Mouse (Mus musculus) forebrain, embryonic 10.5 days (tissue): ENCODE results near the gene Tbc1d23. TPM values are rescaled to one million over a fixed set of nuclear protein-coding genes. Genes with fewer than 3 reads are reported as not detected.
"Not testable (repeated sequence)": the region's sequence is repeated elsewhere in the genome, so short reads cannot be mapped to it uniquely, and the experiment has no call there.

Source experiments
- DNase-seq: peaks from one replicate; pipeline ENCODE4 v3.0.0-alpha.2; 2017; ENCODE audit warnings: low spot score; ENCODE audit errors: extremely low spot score
- H3K27ac ChIP-seq: fragments of 300-500 bp; sonication (generic); 2 replicates; pipeline ENCODE4 v1.5.1; 2016; ENCODE audit warnings: mild to moderate bottlenecking
- H3K27me3 ChIP-seq: fragments of 300-500 bp; sonication (generic); 2 replicates; pipeline ENCODE4 v1.6.1; 2016; ENCODE audit warnings: mild to moderate bottlenecking; ENCODE audit not compliant: poor library complexity, severe bottlenecking
- H3K36me3 ChIP-seq: fragments of 300-500 bp; sonication (generic); replicated peaks from 2 replicates; pipeline ENCODE4 v1.6.1; 2016; ENCODE audit warnings: mild to moderate bottlenecking, moderate library complexity
- H3K4me1 ChIP-seq: fragments of 300-500 bp; sonication (generic); 2 replicates; pipeline ENCODE4 v1.6.1; 2016
- H3K4me3 ChIP-seq: fragments of 300-500 bp; sonication (generic); 2 replicates; pipeline ENCODE4 v1.5.1; 2016; ENCODE audit warnings: mild to moderate bottlenecking, moderate library complexity
- H3K9me3 ChIP-seq: fragments of 300-500 bp; sonication (generic); 2 replicates; pipeline ENCODE4 v1.6.1; 2016; ENCODE audit warnings: mild to moderate bottlenecking, moderate library complexity
- WGBS: fragments of 180-500 bp; shearing (Covaris S2); methylation state at CpG from one replicate; pipeline ENCODE4 v1.1.7; 2016; 5-methylcytosine and 5-hydroxymethylcytosine counted together
- polyA plus RNA-seq: library from polyadenylated mRNA; unstranded; fragments of >200 nt; fragmentation: Nextera tagmentation; extraction: Ambion mirVana; gene quantifications from 2 replicates; pipeline ENCODE4 v1.2.1, GENCODE M21; 2016

The Tbc1d23 gene
- polyA plus RNA-seq, 1 experiment from 2014 or later, result 18.2 TPM

GRCm38 (mm10) chr16:57196590-57196989 is 34.7 kb downstream of the Tbc1d23 start:
- H3K27me3 ChIP-seq, result no peaks in the 10 kb centered on the region
- no peak overlapping the region for H3K27ac ChIP-seq
- no peak overlapping the region for H3K4me3 ChIP-seq
- peaks cover 36% of the 10 kb centered on the region for H3K36me3 ChIP-seq
- no peaks in the 10 kb centered on the region for H3K9me3 ChIP-seq
- no peak for DNase-seq
- no peaks in the 10 kb centered on the region for H3K4me1 ChIP-seq
- WGBS, result 88% methylated on average over 5 of the region's 5 CpGs

GRCm38 (mm10) chr16:57191214-57191613 is 40.1 kb downstream of the Tbc1d23 start:
- H3K27me3 ChIP-seq, result no peaks in the 10 kb centered on the region
- WGBS, result 92% methylated on average over 14 of the region's 14 CpGs
- no peaks in the 10 kb centered on the region for H3K9me3 ChIP-seq
- H3K36me3 ChIP-seq, result peaks cover 33% of the 10 kb centered on the region
- no peak overlapping the region for H3K27ac ChIP-seq
- no peaks in the 10 kb centered on the region for H3K4me1 ChIP-seq
- DNase-seq, result no peak
- H3K4me3 ChIP-seq, result no peak overlapping the region

DNA sequence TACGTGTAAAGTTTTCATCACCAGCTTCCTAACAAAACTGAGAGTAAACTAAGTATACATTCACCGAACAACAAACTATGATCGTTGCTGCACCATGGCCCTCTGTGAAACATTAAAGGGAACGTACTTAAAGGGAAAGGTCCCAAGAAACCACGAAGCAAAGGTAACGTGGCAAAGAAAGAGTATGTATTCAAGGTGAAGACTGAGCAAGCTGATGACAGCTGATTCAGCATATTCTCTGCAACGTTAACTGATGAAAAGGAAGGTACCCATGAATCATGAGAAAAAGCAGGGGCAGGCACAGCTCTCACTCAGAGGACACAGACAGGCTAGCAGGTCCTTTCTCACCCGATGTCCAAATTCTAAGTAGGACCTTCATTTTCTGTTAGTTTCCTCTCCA is 40.9 kb downstream of the Tbc1d23 start:
- Histone ChIP-seq H3K9me3 (no peaks in the 10 kb centered on the region), H3K4me1 (no peaks in the 10 kb centered on the region), H3K27me3 (no peaks in the 10 kb centered on the region), H3K36me3 (peaks cover 39% of the 10 kb centered on the region), H3K27ac (no peak overlapping the region), H3K4me3 (no peak overlapping the region)
- no peak for DNase-seq
- WGBS, result 89% methylated on average over 8 of the region's 8 CpGs

GRCm38 (mm10) chr16:57189493-57189892 is 41.8 kb downstream of the Tbc1d23 start:
- peaks cover 40% of the 10 kb centered on the region for H3K36me3 ChIP-seq
- 92% methylated on average over 2 of the region's 2 CpGs for WGBS
- H3K4me1 ChIP-seq, result no peaks in the 10 kb centered on the region
- no peak for DNase-seq
- no peaks in the 10 kb centered on the region for H3K9me3 ChIP-seq
- H3K27ac ChIP-seq, result no peak overlapping the region
- H3K4me3 ChIP-seq, result no peak overlapping the region
- H3K27me3 ChIP-seq, result no peaks in the 10 kb centered on the region

- DNase-seq, result no peak
- no peaks in the 10 kb centered on the region for H3K4me1 ChIP-seq
- H3K9me3 ChIP-seq, result no peaks in the 10 kb centered on the region
- no peak overlapping the region for H3K4me3 ChIP-seq
- H3K27me3 ChIP-seq, result no peaks in the 10 kb centered on the region
- H3K27ac ChIP-seq, result no peak overlapping the region
- 98% methylated on average over 4 of the region's 4 CpGs for WGBS
- H3K36me3 ChIP-seq, result peaks cover 54% of the 10 kb centered on the region
Observed at GRCm38 (mm10) chr16:57186618-57187017, 44.7 kb downstream of the Tbc1d23 start.

DNA sequence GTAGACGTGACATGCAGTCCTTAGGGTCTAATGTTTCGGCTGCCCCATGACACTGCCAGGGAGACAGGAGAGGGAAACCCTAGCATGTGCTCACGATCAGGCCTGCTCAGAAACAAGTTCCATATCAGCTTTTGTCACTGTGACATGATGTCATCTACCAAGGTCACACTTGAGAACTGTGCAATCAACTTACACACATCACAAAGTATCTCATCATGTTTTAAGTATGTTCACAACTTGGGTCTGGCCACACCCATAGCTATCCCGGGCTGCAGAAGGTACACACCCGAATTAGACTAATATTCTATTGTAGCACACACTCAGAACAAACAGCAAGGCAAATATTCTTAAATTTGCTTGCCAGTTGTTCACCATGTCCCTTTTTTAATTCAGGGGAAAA is 49.3 kb downstream of the Tbc1d23 start:
- Histone ChIP-seq H3K4me3 (no peak overlapping the region), H3K4me1 (no peaks in the 10 kb centered on the region), H3K27ac (no peak overlapping the region), H3K9me3 (no peaks in the 10 kb centered on the region), H3K27me3 (no peaks in the 10 kb centered on the region), H3K36me3 (peaks cover 40% of the 10 kb centered on the region)
- 90% methylated on average over 5 of the region's 5 CpGs for WGBS
- no peak for DNase-seq

DNA sequence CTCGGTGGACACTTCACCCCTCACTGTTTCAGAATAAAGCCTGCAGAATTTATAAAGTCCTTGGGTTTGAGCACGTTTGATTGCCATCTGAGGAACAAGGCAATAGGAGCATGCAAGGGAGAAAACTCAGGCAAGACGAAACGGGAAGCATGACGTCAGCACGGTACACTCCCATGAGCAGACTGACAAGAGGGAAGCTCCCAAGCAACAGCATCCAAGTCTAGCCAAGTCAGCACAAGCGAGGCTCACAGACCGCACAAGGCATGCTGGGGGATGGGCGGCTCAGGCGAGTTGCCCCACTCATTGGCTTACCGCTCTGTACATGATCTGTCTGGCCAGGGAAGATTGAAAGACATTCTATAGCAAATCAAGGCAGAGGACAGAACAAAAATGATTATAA is 50.1 kb downstream of the Tbc1d23 start:
- WGBS, result 90% methylated on average over 11 of the region's 11 CpGs
- H3K27ac ChIP-seq, result no peak overlapping the region
- no peaks in the 10 kb centered on the region for H3K27me3 ChIP-seq
- no peaks in the 10 kb centered on the region for H3K9me3 ChIP-seq
- no peak for DNase-seq
- no peaks in the 10 kb centered on the region for H3K4me1 ChIP-seq
- H3K36me3 ChIP-seq, result peaks cover 46% of the 10 kb centered on the region
- H3K4me3 ChIP-seq, result no peak overlapping the region

DNA sequence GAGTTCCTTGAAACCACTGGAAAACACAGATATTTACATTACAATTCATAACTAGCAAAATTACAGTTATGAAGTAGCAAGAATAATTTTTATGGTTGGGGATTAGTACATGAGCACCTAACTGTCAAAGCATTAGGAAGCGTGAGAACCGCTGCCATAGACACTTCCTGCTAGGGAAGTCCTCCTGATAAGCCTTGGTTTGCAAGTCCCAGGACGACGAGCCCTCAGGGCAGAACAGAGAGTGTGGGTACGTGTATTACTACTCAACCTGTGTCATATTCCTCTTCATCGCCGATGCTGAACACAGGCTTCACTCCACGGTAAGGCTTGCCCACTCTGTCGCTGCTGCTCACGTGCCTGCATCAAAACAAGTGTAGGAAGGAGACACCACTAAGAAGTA is 53.6 kb downstream of the Tbc1d23 start:
- WGBS, result 90% methylated on average over 10 of the region's 10 CpGs
- H3K27ac ChIP-seq, result no peak overlapping the region
- H3K9me3 ChIP-seq, result no peaks in the 10 kb centered on the region
- DNase-seq, result no peak
- H3K4me3 ChIP-seq, result no peak overlapping the region
- peaks cover 34% of the 10 kb centered on the region for H3K36me3 ChIP-seq
- no peaks in the 10 kb centered on the region for H3K27me3 ChIP-seq
- peaks cover 4% of the 10 kb centered on the region; the same call in 1 of the 2 replicates for H3K4me1 ChIP-seq

- 61% methylated on average over 2 of the region's 2 CpGs for WGBS
- DNase-seq, result no peak
Observed at GRCm38 (mm10) chr16:57177254-57177653, 54.0 kb downstream of the Tbc1d23 start.

GRCm38 (mm10) chr16:57176276-57176675 is 55.0 kb downstream of the Tbc1d23 start:
- DNase-seq, result no peak
- H3K4me1 ChIP-seq, result peaks cover 4% of the 10 kb centered on the region; the same call in 1 of the 2 replicates
- peaks cover 28% of the 10 kb centered on the region for H3K36me3 ChIP-seq
- no peaks in the 10 kb centered on the region for H3K9me3 ChIP-seq
- H3K27ac ChIP-seq, result no peak overlapping the region
- H3K4me3 ChIP-seq, result no peak overlapping the region
- 91% methylated on average over 7 of the region's 7 CpGs for WGBS
- no peaks in the 10 kb centered on the region for H3K27me3 ChIP-seq

More at GRCm38 (mm10) chr16:57177254-57177653, 54.0 kb downstream of the Tbc1d23 start:
- H3K36me3 ChIP-seq, result peaks cover 34% of the 10 kb centered on the region
- H3K9me3 ChIP-seq, result no peaks in the 10 kb centered on the region
- H3K4me1 ChIP-seq, result peaks cover 4% of the 10 kb centered on the region; the same call in 1 of the 2 replicates
- H3K4me3 ChIP-seq, result no peak overlapping the region
- no peak overlapping the region for H3K27ac ChIP-seq
- no peaks in the 10 kb centered on the region for H3K27me3 ChIP-seq

DNA sequence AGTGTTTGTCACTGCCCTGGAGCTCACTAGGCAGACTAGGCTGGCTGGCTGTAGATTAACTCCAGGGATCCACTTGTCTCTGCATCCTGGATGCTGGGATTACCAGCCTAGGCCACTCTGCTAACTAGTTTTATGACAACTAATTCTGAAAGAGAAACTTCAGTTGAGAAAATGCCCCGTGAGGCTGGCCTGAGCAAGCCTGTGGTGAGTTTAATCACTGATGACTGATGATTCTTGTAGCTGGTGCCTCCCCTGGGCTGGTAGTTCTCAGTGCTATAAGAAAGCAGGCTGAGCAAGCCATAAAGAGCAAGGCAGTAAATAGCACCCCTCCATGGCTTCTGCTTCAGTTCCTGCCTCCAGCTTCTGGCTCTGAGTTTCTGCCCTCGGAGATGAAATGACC is 55.6 kb downstream of the Tbc1d23 start:
- Histone ChIP-seq H3K27ac (no peak overlapping the region), H3K4me3 (no peak overlapping the region), H3K27me3 (no peaks in the 10 kb centered on the region), H3K9me3 (no peaks in the 10 kb centered on the region), H3K36me3 (peaks cover 29% of the 10 kb centered on the region), H3K4me1 (peaks cover 4% of the 10 kb centered on the region; the same call in 1 of the 2 replicates)
- DNase-seq, result no peak
- WGBS, result 73% methylated on average over 2 of the region's 2 CpGs

GRCm38 (mm10) chr16:57174480-57174879 is 56.8 kb downstream of the Tbc1d23 start:
- H3K4me1 ChIP-seq, H3K27ac ChIP-seq, H3K9me3 ChIP-seq, H3K4me3 ChIP-seq, DNase-seq, H3K27me3 ChIP-seq: not testable (repeated sequence)
- H3K36me3 ChIP-seq, result peaks cover 27% of the 10 kb centered on the region

DNA sequence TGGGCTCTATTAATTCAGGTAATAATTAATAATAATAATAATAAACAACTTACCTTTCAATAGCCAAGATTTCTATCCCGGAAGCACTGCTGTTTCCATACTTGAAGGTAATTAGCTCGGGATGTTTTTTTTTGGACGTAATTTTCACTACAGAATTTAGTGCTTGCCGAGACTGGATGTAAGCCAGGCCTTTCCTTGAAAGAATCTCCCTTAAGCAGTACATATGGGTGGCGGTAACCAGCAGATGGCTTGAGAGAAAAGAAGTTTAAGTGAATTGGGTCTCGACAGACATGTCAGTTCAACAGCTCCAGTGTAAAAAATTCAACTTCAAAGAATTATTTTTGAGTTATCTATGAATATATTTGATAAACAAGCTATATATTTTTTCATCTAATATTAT is 59.7 kb downstream of the Tbc1d23 start:
- no peak for DNase-seq
- H3K9me3 ChIP-seq, result no peaks in the 10 kb centered on the region
- no peak overlapping the region for H3K4me3 ChIP-seq
- peaks cover 23% of the 10 kb centered on the region for H3K36me3 ChIP-seq
- H3K27ac ChIP-seq, result no peak overlapping the region
- H3K27me3 ChIP-seq, result no peaks in the 10 kb centered on the region
- H3K4me1 ChIP-seq, result peaks cover 19% of the 10 kb centered on the region
- WGBS, result 96% methylated on average over 6 of the region's 6 CpGs

- DNase-seq, result no peak
- Histone ChIP-seq H3K4me1 (peaks cover 23% of the 10 kb centered on the region), H3K27ac (no peak overlapping the region), H3K4me3 (no peak overlapping the region), H3K27me3 (no peaks in the 10 kb centered on the region), H3K36me3 (peaks cover 21% of the 10 kb centered on the region), H3K9me3 (no peaks in the 10 kb centered on the region)
- WGBS, result 95% methylated on average over 8 of the region's 8 CpGs
Observed at GRCm38 (mm10) chr16:57171161-57171560, 60.1 kb downstream of the Tbc1d23 start.
